Mouse (Mus musculus): ENCODE data around the gene Aox1.

DNA sequence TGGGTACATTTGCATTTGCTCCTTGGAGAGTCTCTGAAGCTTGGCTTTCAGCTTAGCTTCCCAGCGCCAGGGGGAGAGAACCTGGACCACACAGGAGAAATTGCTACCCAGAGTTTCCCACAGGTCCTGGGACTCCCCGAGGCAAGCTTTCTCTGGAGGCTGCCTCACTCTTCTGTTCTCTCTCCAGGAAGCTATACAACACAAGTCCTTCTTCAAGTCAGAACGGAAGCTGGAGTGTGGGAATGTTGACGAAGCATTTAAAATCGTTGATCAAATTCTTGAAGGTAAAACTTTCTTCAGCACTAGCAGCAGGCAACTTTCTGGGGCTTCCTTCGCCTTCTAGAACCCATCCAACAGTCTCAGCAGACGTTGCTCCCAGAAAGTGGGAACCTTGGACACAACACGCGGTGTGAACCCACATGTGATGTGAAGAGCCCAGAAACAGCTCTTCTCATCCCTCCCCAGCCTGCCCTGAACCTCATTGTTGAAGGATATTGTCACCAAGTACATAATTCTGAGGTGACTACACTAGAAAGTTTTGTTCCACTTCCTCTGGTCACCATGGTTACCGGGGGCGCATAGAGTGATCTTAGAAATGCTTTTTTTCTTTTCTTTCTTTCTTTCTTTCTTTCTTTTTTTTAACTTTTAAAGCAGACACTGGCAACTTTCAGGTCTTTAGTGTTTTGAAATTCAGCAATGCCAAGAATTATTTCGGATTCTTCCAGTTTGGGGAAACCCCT lies 43.4 kb downstream of the Aox1 start:
- no peak for TF ChIP-seq MAZ (IDR thresholded peaks at IDR 0.05; ENCODE audit: low read depth, low read length)
- TF ChIP-seq CHD1 (IDR thresholded peaks at IDR 0.05; ENCODE audit: low read depth, low read length), result no peak
- TF ChIP-seq CTCF (IDR thresholded peaks at IDR 0.05 in 2 of 3, conservative IDR thresholded peaks at IDR 0.05 in 1 of 3; ENCODE audit: control insufficient read depth in 1 of 3, insufficient read depth in 1 of 3, low read depth in 2 of 3, low read length in 3 of 3, poor library complexity in 1 of 3, severe bottlenecking in 1 of 3), result no peak
